Mouse (Mus musculus) embryonic facial prominence, embryonic 14.5 days (tissue): ENCODE data around the gene Atp6v1a. TPM values are rescaled to one million over a fixed set of nuclear protein-coding genes. Genes with fewer than 3 reads are reported as not detected.

Source experiments
- ATAC-seq: fragments of 200-750 bp; cut with Nextera tagmentation; 2 replicates; pipeline ENCODE4 v1.8.0; 2017; ENCODE audit warnings: low read depth, moderate number of reproducible peaks, moderate TSS enrichment
- DNase-seq: peaks from one replicate; pipeline ENCODE4 v3.0.0-alpha.2; 2015; ENCODE audit warnings: low spot score
- H3K27ac ChIP-seq: fragments of 300-500 bp; sonication (generic); replicated peaks from 2 replicates; pipeline ENCODE4 v1.5.1; 2014; ENCODE audit warnings: low read depth, mild to moderate bottlenecking, low read length, moderate library complexity
- H3K27me3 ChIP-seq: fragments of 300-500 bp; sonication (generic); replicated peaks from 2 replicates; pipeline ENCODE4 v1.6.1; 2014; ENCODE audit warnings: low read length; ENCODE audit not compliant: control insufficient read depth, insufficient read depth
- H3K36me3 ChIP-seq: fragments of 300-500 bp; sonication (generic); 2 replicates; pipeline ENCODE4 v1.6.1; 2014; ENCODE audit warnings: low read length, mixed read lengths; ENCODE audit not compliant: control insufficient read depth, insufficient read depth
- H3K4me1 ChIP-seq: fragments of 300-500 bp; sonication (generic); 2 replicates; pipeline ENCODE4 v1.6.1; 2014; ENCODE audit warnings: antibody characterized with exemption, low read length; ENCODE audit not compliant: control insufficient read depth, insufficient read depth
- H3K4me2 ChIP-seq: fragments of 300-500 bp; sonication (generic); 2 replicates; pipeline ENCODE4 v1.6.1; 2014; ENCODE audit warnings: low read depth, mild to moderate bottlenecking, low read length, moderate library complexity, mixed read lengths
- H3K4me3 ChIP-seq: fragments of 300-500 bp; sonication (generic); 2 replicates; pipeline ENCODE4 v1.5.1; 2014; ENCODE audit warnings: low read depth, mild to moderate bottlenecking, low read length
- H3K9ac ChIP-seq: fragments of 300-500 bp; sonication (generic); 2 replicates; pipeline ENCODE4 v1.6.1; 2014; ENCODE audit warnings: low read depth, mild to moderate bottlenecking, low read length, moderate library complexity, mixed read lengths
- H3K9me3 ChIP-seq: fragments of 300-500 bp; sonication (generic); 2 replicates; pipeline ENCODE4 v1.6.1; 2016; ENCODE audit warnings: low read length; ENCODE audit not compliant: control insufficient read depth
- WGBS: fragments of 180-500 bp; shearing (Covaris S2); extraction: QIAGEN DNeasy Blood & Tissue Kit; methylation state at CpG from one replicate; pipeline ENCODE4 v1.1.7; 2014; 5-methylcytosine and 5-hydroxymethylcytosine counted together
- polyA plus RNA-seq: library from polyadenylated mRNA; unstranded; fragments of >200 nt; fragmentation: Nextera tagmentation; extraction: Ambion mirVana; gene quantifications from 2 replicates; pipeline ENCODE4 v1.2.1, GENCODE M21; 2014

Atp6v1a gene
- polyA plus RNA-seq, 1 experiment from 2014 or later = 76.2 TPM

- no peak for DNase-seq
Measured at GRCm38 (mm10) chr16:44173966-44174530, 34.5 kb upstream of the Atp6v1a start.

GRCm38 (mm10) chr16:44173155-44173941 lies 33.8 kb upstream of the Atp6v1a start, which contains the start of gene Usf3:
TSS of gene Usf3 (plus strand) at chr16:44173246.
- Histone ChIP-seq H3K4me1 (peaks cover 12% of the 10 kb centered on the region), H3K4me3 (peak within 1 kb of the TSS; percentile 86), H3K27ac (peak within 1 kb of the TSS; percentile 95), H3K27me3 (no peaks in the 10 kb centered on the region), H3K9ac (peak within 1 kb of the TSS; percentile 97), H3K4me2 (peak within 1 kb of the TSS; percentile 89), H3K9me3 (no peaks in the 10 kb centered on the region), H3K36me3 (no peaks in the 10 kb centered on the region)
- DNase-seq (peak; percentile 47), ATAC-seq (peak; percentile 60)
- 0% methylated on average over 19 of the region's 77 CpGs for WGBS

More at GRCm38 (mm10) chr16:44173966-44174530, 34.5 kb upstream of the Atp6v1a start:
- peak overlapping the region; percentile 95 for H3K27ac ChIP-seq
- H3K36me3 ChIP-seq = no peaks in the 10 kb centered on the region
- peak overlapping the region; percentile 89 for H3K4me2 ChIP-seq
- ATAC-seq = no peak
- 16% methylated on average over 7 of the region's 7 CpGs for WGBS
- H3K9ac ChIP-seq = peak overlapping the region; percentile 97
- no peaks in the 10 kb centered on the region for H3K27me3 ChIP-seq
- H3K4me3 ChIP-seq = peak overlapping the region; percentile 86
- peaks cover 12% of the 10 kb centered on the region for H3K4me1 ChIP-seq
- H3K9me3 ChIP-seq = no peaks in the 10 kb centered on the region

- Histone ChIP-seq H3K4me3 (peak overlapping the region; percentile 86), H3K9ac (peak overlapping the region; percentile 97), H3K27ac (peak overlapping the region; percentile 95), H3K4me2 (peak overlapping the region; percentile 89), H3K9me3 (no peaks in the 10 kb centered on the region), H3K27me3 (no peaks in the 10 kb centered on the region), H3K4me1 (peaks cover 12% of the 10 kb centered on the region), H3K36me3 (no peaks in the 10 kb centered on the region)
- peak; percentile 100 for ATAC-seq
- WGBS = under 1% methylated on average over 26 of the region's 26 CpGs
- peak; percentile 99 for DNase-seq
Measured at GRCm38 (mm10) chr16:44172297-44173154, 33.0 kb upstream of the Atp6v1a start.

GRCm38 (mm10) chr16:44168990-44169389 lies 29.5 kb upstream of the Atp6v1a start:
- H3K4me1 ChIP-seq = peaks cover 1% of the 10 kb centered on the region
- H3K9ac ChIP-seq = no peak overlapping the region
- ATAC-seq (no peak), DNase-seq (no peak)
- H3K36me3 ChIP-seq = no peaks in the 10 kb centered on the region
- whole genome bisulfite sequencing = 73% methylated on average over 4 of the region's 4 CpGs
- H3K9me3 ChIP-seq = no peaks in the 10 kb centered on the region
- no peak overlapping the region for H3K27ac ChIP-seq
- H3K4me3 ChIP-seq = no peak overlapping the region
- H3K27me3 ChIP-seq = no peaks in the 10 kb centered on the region
- H3K4me2 ChIP-seq = no peak overlapping the region

- ATAC-seq (no peak), DNase-seq (peak; percentile 53)
- no peak overlapping the region for H3K4me2 ChIP-seq
- WGBS = 25% methylated on average over 3 of the region's 3 CpGs
- H3K4me3 ChIP-seq = no peak overlapping the region
- peaks cover 7% of the 10 kb centered on the region; the same call in 1 of the 2 replicates for H3K36me3 ChIP-seq
- H3K4me1 ChIP-seq = no peaks in the 10 kb centered on the region
- H3K27ac ChIP-seq = no peak overlapping the region
- H3K9me3 ChIP-seq = no peaks in the 10 kb centered on the region
- H3K27me3 ChIP-seq = no peaks in the 10 kb centered on the region
- no peak overlapping the region for H3K9ac ChIP-seq
Measured at GRCm38 (mm10) chr16:44165182-44165581, 25.7 kb upstream of the Atp6v1a start.

GRCm38 (mm10) chr16:44163831-44164230 lies 24.3 kb upstream of the Atp6v1a start:
- H3K4me3 ChIP-seq = no peak overlapping the region
- H3K27me3 ChIP-seq = no peaks in the 10 kb centered on the region
- DNase-seq = no peak
- 88% methylated on average over 2 of the region's 2 CpGs for WGBS
- H3K9me3 ChIP-seq = no peaks in the 10 kb centered on the region
- H3K27ac ChIP-seq = no peak overlapping the region
- no peaks in the 10 kb centered on the region for H3K4me1 ChIP-seq
- no peak overlapping the region for H3K4me2 ChIP-seq
- no peak for ATAC-seq
- H3K9ac ChIP-seq = no peak overlapping the region
- H3K36me3 ChIP-seq = peaks cover 21% of the 10 kb centered on the region; the same call in 1 of the 2 replicates

- Histone ChIP-seq H3K9ac (no peak overlapping the region), H3K4me2 (no peak overlapping the region), H3K27ac (no peak overlapping the region), H3K36me3 (peaks cover 38% of the 10 kb centered on the region), H3K4me1 (no peaks in the 10 kb centered on the region), H3K27me3 (no peaks in the 10 kb centered on the region), H3K4me3 (no peak overlapping the region), H3K9me3 (no peaks in the 10 kb centered on the region)
- WGBS = 96% methylated on average over 7 of the region's 7 CpGs
- ATAC-seq (no peak), DNase-seq (no peak)
Measured at GRCm38 (mm10) chr16:44159325-44159724, 19.8 kb upstream of the Atp6v1a start.

- H3K4me3 ChIP-seq = no peak overlapping the region
- H3K9ac ChIP-seq = no peak overlapping the region
- no peaks in the 10 kb centered on the region for H3K9me3 ChIP-seq
- H3K4me2 ChIP-seq = no peak overlapping the region
- DNase-seq (no peak), ATAC-seq (no peak)
- no peak overlapping the region for H3K27ac ChIP-seq
- H3K36me3 ChIP-seq = peaks cover 24% of the 10 kb centered on the region
- no peaks in the 10 kb centered on the region for H3K4me1 ChIP-seq
- 71% methylated on average over 6 of the region's 6 CpGs for WGBS
- H3K27me3 ChIP-seq = no peaks in the 10 kb centered on the region
Measured at GRCm38 (mm10) chr16:44154497-44155057, 15.1 kb upstream of the Atp6v1a start.
